Mouse (Mus musculus) erythroblast, embryonic 14.5 days (primary cell): ENCODE data around the gene Wdhd1. TPM values are rescaled to one million over a fixed set of nuclear protein-coding genes. Genes with fewer than 3 reads are reported as not detected.

ENCODE experiments used
- H3K27me3 ChIP-seq: 2 replicates; pipeline ENCODE4 v1.6.1; 2012; ENCODE audit warnings: inconsistent platforms; ENCODE audit not compliant: control insufficient read depth
- H3K36me3 ChIP-seq: 2 replicates; pipeline ENCODE4 v1.6.1; 2012; ENCODE audit warnings: mild to moderate bottlenecking, inconsistent platforms; ENCODE audit not compliant: control insufficient read depth
- H3K4me1 ChIP-seq: 2 replicates; pipeline ENCODE4 v1.6.1; 2012; ENCODE audit warnings: inconsistent platforms; ENCODE audit not compliant: control insufficient read depth
- H3K4me3 ChIP-seq: replicated peaks from 2 replicates; pipeline ENCODE3; 2012; ENCODE audit warnings: moderate library complexity, mild to moderate bottlenecking, inconsistent platforms
- H3K9me3 ChIP-seq: 2 replicates; pipeline ENCODE4 v1.6.1; 2012; ENCODE audit warnings: low read length, inconsistent platforms, mixed read lengths; ENCODE audit not compliant: control insufficient read depth
- GATA1 ChIP-seq: IDR thresholded peaks from 2 replicates; pipeline ENCODE4 v1.6.1; 2012; ENCODE audit warnings: low read length, inconsistent platforms, mixed read lengths
- TAL1 ChIP-seq: IDR thresholded peaks from 3 replicates; pipeline ENCODE4 v1.6.1; 2012; ENCODE audit warnings: low read length, inconsistent platforms, mixed read lengths
- polyA plus RNA-seq: library from polyadenylated mRNA; stranded (reverse); fragments of >175 nt; gene quantifications from 2 replicates; pipeline ENCODE4 v1.2.3, GENCODE M21; 2012

Gene Wdhd1
- polyA plus RNA-seq, 1 experiment, result 1.5 TPM

DNA sequence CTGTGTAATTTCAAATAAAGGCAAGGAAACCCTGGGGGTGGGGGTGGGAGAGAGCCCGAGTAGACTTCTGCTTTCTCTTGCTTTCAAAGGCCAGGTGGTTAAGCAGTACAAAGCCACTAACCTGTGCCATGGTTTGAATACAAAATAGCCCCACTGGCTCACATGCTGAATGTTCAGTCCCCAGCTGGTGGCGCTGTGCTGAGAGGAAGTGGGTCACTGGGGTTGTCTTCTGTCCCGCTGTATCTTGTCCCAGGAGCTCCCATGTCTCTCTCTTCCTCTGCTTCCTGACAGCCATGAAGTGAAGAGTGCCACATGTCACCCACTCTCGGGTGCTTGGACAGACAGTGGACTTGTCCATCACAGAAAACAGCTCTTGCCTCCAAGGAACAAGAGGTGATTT lies 82.6 kb downstream of the Wdhd1 start:
- H3K9me3 ChIP-seq, result no peaks in the 10 kb centered on the region
- H3K27me3 ChIP-seq, result peaks cover 3% of the 10 kb centered on the region
- H3K36me3 ChIP-seq, result no peaks in the 10 kb centered on the region
- TF ChIP-seq TAL1, result no peak
- no peak for TF ChIP-seq GATA1
- H3K4me3 ChIP-seq, result no peak overlapping the region
- peaks cover 16% of the 10 kb centered on the region for H3K4me1 ChIP-seq

DNA sequence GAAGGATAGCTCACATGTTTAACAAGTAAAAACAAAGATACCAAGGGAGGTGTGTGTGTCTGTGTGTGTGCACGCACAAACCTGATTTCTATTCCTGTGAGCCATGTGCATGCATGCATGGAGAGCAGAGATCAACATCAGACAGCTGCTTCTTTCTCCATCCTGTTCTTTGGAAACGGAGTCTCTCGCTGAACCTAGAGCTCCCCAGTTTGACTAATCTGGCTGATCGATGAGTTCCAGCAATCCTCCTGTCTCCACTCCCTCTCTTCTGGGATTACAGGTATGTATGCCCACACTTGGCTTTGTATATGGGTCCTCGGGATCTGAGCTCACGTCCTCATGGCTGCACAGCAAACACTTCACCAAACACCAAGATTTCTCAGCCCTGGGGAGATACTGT lies 83.2 kb downstream of the Wdhd1 start:
- TF ChIP-seq GATA1 (no peak), TAL1 (no peak)
- Histone ChIP-seq H3K4me3 (no peak overlapping the region), H3K4me1 (peaks cover 22% of the 10 kb centered on the region), H3K36me3 (no peaks in the 10 kb centered on the region), H3K9me3 (no peaks in the 10 kb centered on the region), H3K27me3 (peaks cover 9% of the 10 kb centered on the region)

DNA sequence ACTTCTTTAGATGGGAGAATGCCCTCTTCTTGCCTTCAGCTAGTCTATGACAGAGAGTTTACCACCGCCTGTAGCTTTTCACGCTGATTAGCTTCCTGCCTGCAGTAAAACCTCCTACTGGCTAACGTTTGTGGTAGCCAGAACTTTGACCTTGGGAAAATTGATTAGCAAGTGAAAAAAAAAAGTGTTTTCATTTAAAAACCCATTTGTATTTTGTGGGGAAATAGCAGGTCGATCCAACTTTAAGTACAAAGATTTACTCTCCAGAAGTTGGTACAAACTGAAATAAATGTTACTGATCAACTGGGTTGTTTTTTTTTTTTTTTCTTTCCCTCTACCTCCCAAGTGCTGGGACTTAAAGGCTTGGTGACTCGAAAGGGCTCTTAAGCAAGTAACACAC lies 84.8 kb downstream of the Wdhd1 start:
- H3K36me3 ChIP-seq, result no peaks in the 10 kb centered on the region
- peaks cover 31% of the 10 kb centered on the region for H3K4me1 ChIP-seq

More for the DNA sequence above, 84.8 kb downstream of the Wdhd1 start:
- TF ChIP-seq TAL1 (no peak), GATA1 (no peak)
- peaks cover 24% of the 10 kb centered on the region for H3K27me3 ChIP-seq
- H3K9me3 ChIP-seq, result no peaks in the 10 kb centered on the region
- no peak overlapping the region for H3K4me3 ChIP-seq

Other genes starting within 250 kb of the Wdhd1 start
- 2.3 and 2.4 TPM in 2 replicates for gene Gch1, start 87.4 kb downstream of the Wdhd1 start, polyA plus RNA-seq
- 0.11 and 0.18 TPM in 2 replicates for gene Socs4, start 74 bp upstream of the Wdhd1 start, polyA plus RNA-seq
- 6.5 and 10.4 TPM in 2 replicates for gene Mapk1ip1l, start 21.4 kb upstream of the Wdhd1 start, polyA plus RNA-seq
- 1.9 and 3.3 TPM in 2 replicates for gene Lgals3, start 90.9 kb upstream of the Wdhd1 start, polyA plus RNA-seq
- gene Dlgap5, start 141.6 kb upstream of the Wdhd1 start, polyA plus RNA-seq, result 2.1 and 4.9 TPM in 2 replicates
- 5.5 and 7.0 TPM in 2 replicates for gene Fbxo34, start 173.6 kb upstream of the Wdhd1 start, polyA plus RNA-seq